Mouse (Mus musculus) MEL (cell line): ENCODE data around the gene Cbwd1. TPM values are rescaled to one million over a fixed set of nuclear protein-coding genes. Genes with fewer than 3 reads are reported as not detected.

Experiments used
- DNase-seq: peaks from one replicate; pipeline ENCODE4 v3.0.0; 2011; ENCODE audit warnings: low read depth, low spot score
- H3K27ac ChIP-seq: 2 replicates; pipeline ENCODE4 v1.5.1; 2012; ENCODE audit warnings: low read depth, mild to moderate bottlenecking, control low read depth, low read length, moderate library complexity; ENCODE audit not compliant: control insufficient read depth
- H3K27me3 ChIP-seq, 2 experiments: fragments of 150-350 bp in 1 of 2; sonication (generic) in 1 of 2; 2 replicates each; pipeline ENCODE4 v1.6.1; 2012; ENCODE audit warnings: low read length in 2 of 2, mild to moderate bottlenecking in 2 of 2, improper control_type of control experiment in 1 of 2, moderate library complexity in 1 of 2; ENCODE audit not compliant: insufficient read depth in 2 of 2, control insufficient read depth in 1 of 2
- H3K36me3 ChIP-seq, 2 experiments: 2 replicates each; pipeline ENCODE4 v1.6.1; 2012 to 2014; ENCODE audit warnings: low read length in 2 of 2, improper control_type of control experiment in 1 of 2, inconsistent platforms in 1 of 2, mild to moderate bottlenecking in 1 of 2; ENCODE audit not compliant: insufficient read depth in 2 of 2, control insufficient read depth in 1 of 2
- H3K4me1 ChIP-seq, 2 experiments: fragments of 150-350 bp in 1 of 2; sonication (generic) in 1 of 2; 2 replicates each; pipeline ENCODE4 v1.6.1; 2012; ENCODE audit warnings: low read length in 2 of 2, improper control_type of control experiment in 1 of 2, mild to moderate bottlenecking in 1 of 2; ENCODE audit not compliant: insufficient read depth in 2 of 2, control insufficient read depth in 1 of 2
- H3K4me3 ChIP-seq, 2 experiments: fragments of 150-350 bp in 1 of 2; sonication (generic) in 1 of 2; 2 replicates each; pipeline ENCODE4 v1.5.1; 2012; ENCODE audit warnings: low read depth in 2 of 2, low read length in 2 of 2, mild to moderate bottlenecking in 2 of 2, moderate library complexity in 2 of 2, control low read depth in 1 of 2, improper control_type of control experiment in 1 of 2; ENCODE audit not compliant: control insufficient read depth in 1 of 2, insufficient read depth in 1 of 2
- H3K79me2 ChIP-seq: 2 replicates; pipeline ENCODE4 v1.6.1; 2012; ENCODE audit warnings: mild to moderate bottlenecking, low read length, moderate library complexity; ENCODE audit not compliant: control insufficient read depth, poor library complexity, insufficient read depth
- H3K9ac ChIP-seq: 2 replicates; pipeline ENCODE4 v1.6.1; 2012; ENCODE audit warnings: low read depth, mild to moderate bottlenecking, control low read depth, low read length, moderate library complexity; ENCODE audit not compliant: control insufficient read depth, poor library complexity, severe bottlenecking
- H3K9me3 ChIP-seq: fragments of 150-350 bp; sonication (generic); replicated peaks from 2 replicates; pipeline ENCODE4 v1.6.1; 2012; ENCODE audit warnings: mild to moderate bottlenecking, low read length, improper control_type of control experiment, moderate library complexity; ENCODE audit not compliant: insufficient read depth
- BHLHE40 ChIP-seq: IDR thresholded peaks from 2 replicates; pipeline ENCODE4 v1.6.1; 2012; ENCODE audit warnings: low read depth, mild to moderate bottlenecking, inconsistent platforms, low read length, improper control_type of control experiment, borderline replicate concordance
- CHD1 ChIP-seq: IDR thresholded peaks from 2 replicates; pipeline ENCODE4 v1.6.1; 2012; ENCODE audit warnings: low read depth, mild to moderate bottlenecking, inconsistent platforms, low read length, improper control_type of control experiment
- CHD2 ChIP-seq: IDR thresholded peaks from 2 replicates; pipeline ENCODE4 v1.6.1; 2011; ENCODE audit warnings: low read length, improper control_type of control experiment
- ELF1 ChIP-seq: IDR thresholded peaks from 2 replicates; pipeline ENCODE4 v1.6.1; 2014; ENCODE audit warnings: low read depth, mild to moderate bottlenecking, inconsistent platforms, low read length, improper control_type of control experiment, moderate library complexity
- GATA1 ChIP-seq: IDR thresholded peaks from 2 replicates; pipeline ENCODE4 v1.6.1; 2011; ENCODE audit warnings: low read depth, low read length, improper control_type of control experiment
- HCFC1 ChIP-seq: IDR thresholded peaks from 2 replicates; pipeline ENCODE4 v1.6.1; 2012; ENCODE audit warnings: low read depth, mild to moderate bottlenecking, inconsistent platforms, low read length, improper control_type of control experiment, moderate library complexity
- MAX ChIP-seq: IDR thresholded peaks from 2 replicates; pipeline ENCODE4 v1.6.1; 2011; ENCODE audit warnings: low read length, improper control_type of control experiment
- MAZ ChIP-seq: IDR thresholded peaks from 2 replicates; pipeline ENCODE4 v1.6.1; 2012; ENCODE audit warnings: low read depth, mild to moderate bottlenecking, inconsistent platforms, low read length, improper control_type of control experiment
- MYB ChIP-seq: IDR thresholded peaks from 2 replicates; pipeline ENCODE4 v1.6.1; 2011; ENCODE audit warnings: mild to moderate bottlenecking, low read depth, low read length, improper control_type of control experiment
- NRF1 ChIP-seq: IDR thresholded peaks from 2 replicates; pipeline ENCODE4 v1.6.1; 2014; ENCODE audit warnings: low read depth, mild to moderate bottlenecking, inconsistent platforms, low read length, improper control_type of control experiment, moderate library complexity; ENCODE audit not compliant: poor library complexity, insufficient read depth, severe bottlenecking
- RCOR1 ChIP-seq: IDR thresholded peaks from 2 replicates; pipeline ENCODE4 v1.6.1; 2012; ENCODE audit warnings: low read depth, mild to moderate bottlenecking, inconsistent platforms, low read length, improper control_type of control experiment
- TAL1 ChIP-seq: IDR thresholded peaks from 2 replicates; pipeline ENCODE4 v1.6.1; 2012; ENCODE audit warnings: mild to moderate bottlenecking, inconsistent platforms, low read length, moderate library complexity, mixed read lengths
- TCF12 ChIP-seq: IDR thresholded peaks from 2 replicates; pipeline ENCODE4 v1.6.1; 2014; ENCODE audit warnings: low read depth, mild to moderate bottlenecking, inconsistent platforms, low read length, improper control_type of control experiment, moderate library complexity
- ZC3H11A ChIP-seq: IDR thresholded peaks from 2 replicates; pipeline ENCODE4 v1.6.1; 2012; ENCODE audit warnings: low read depth, mild to moderate bottlenecking, inconsistent platforms, low read length, improper control_type of control experiment
- ZKSCAN1 ChIP-seq: IDR thresholded peaks from 2 replicates; pipeline ENCODE4 v1.6.1; 2012; ENCODE audit warnings: low read depth, mild to moderate bottlenecking, inconsistent platforms, low read length, improper control_type of control experiment, moderate library complexity
- polyA plus RNA-seq, 2 experiments: library from polyadenylated mRNA; stranded (reverse) in 1 of 2; unstranded in 1 of 2; fragments of >175 nt in 1 of 2; fragments of >200 nt in 1 of 2; gene quantifications; 2 replicates each; pipeline versions ENCODE4 v1.2.1 to v1.2.4; 2012; ENCODE audit warnings: low replicate concordance in 2 of 2, low read depth in 1 of 2; ENCODE audit not compliant: insufficient read length in 2 of 2, insufficient read depth in 1 of 2, missing spikeins in 1 of 2
- total RNA-seq: library from RNA; depleted of rRNA; stranded (reverse); fragments of 300-350 nt; gene quantifications from 2 replicates; pipeline ENCODE4 v1.2.3, GENCODE M21; 2012

Cbwd1 gene
- total and polyA plus RNA-seq, 3 experiments: 14.2 to 24.0 TPM; not detected in 1

GRCm38 (mm10) chr19:24981294-24981693 is 19.9 kb upstream of the Cbwd1 start:
- Histone ChIP-seq H3K9me3 (no peaks in the 10 kb centered on the region), H3K27ac (no peak overlapping the region), H3K9ac (no peak overlapping the region), H3K4me1 (0 out of 4 replicates have a peak, but pooled peaks cover 0 to 2% of the 10 kb centered on the region in 2 experiments), H3K27me3 (no peaks in the 10 kb centered on the region), H3K36me3 (no peaks in the 10 kb centered on the region), H3K4me3 (no peak overlapping the region), H3K79me2 (no peaks in the 10 kb centered on the region)
- TF ChIP-seq TAL1 (0 out of 2 replicates have a peak, but pooled peaks have one; percentile 1), CHD1 (no peak)
- no peak for DNase-seq

- Histone ChIP-seq H3K9me3 (no peaks in the 10 kb centered on the region), H3K9ac (no peak overlapping the region), H3K27ac (no peak overlapping the region), H3K27me3 (no peaks in the 10 kb centered on the region; a peak in 1 of 4 replicates), H3K36me3 (no peaks in the 10 kb centered on the region), H3K79me2 (no peaks in the 10 kb centered on the region), H3K4me3 (no peak overlapping the region), H3K4me1 (no peaks in the 10 kb centered on the region)
- TF ChIP-seq MAZ (no peak), RCOR1 (no peak), ELF1 (no peak), BHLHE40 (no peak), MAX (no peak), NRF1 (no peak), CHD2 (no peak), CHD1 (no peak), ZC3H11A (no peak), HCFC1 (no peak), ZKSCAN1 (no peak), MYB (no peak), TCF12 (no peak), GATA1 (no peak)
- TF ChIP-seq, all 39 proteins: peak for 0
- DNase-seq: no peak
Measured at GRCm38 (mm10) chr19:24978852-24979842, 17.7 kb upstream of the Cbwd1 start.
